Mouse (Mus musculus) MEL (cell line): ENCODE data around the gene Atp6v0a4. TPM values are rescaled to one million over a fixed set of nuclear protein-coding genes. Genes with fewer than 3 reads are reported as not detected.

Experiments
- DNase-seq: peaks from one replicate; pipeline ENCODE4 v3.0.0; 2011; ENCODE audit warnings: low read depth, low spot score
- H3K27ac ChIP-seq: 2 replicates; pipeline ENCODE4 v1.5.1; 2012; ENCODE audit warnings: low read depth, mild to moderate bottlenecking, control low read depth, low read length, moderate library complexity; ENCODE audit not compliant: control insufficient read depth
- H3K27me3 ChIP-seq, 2 experiments: fragments of 150-350 bp in 1 of 2; sonication (generic) in 1 of 2; 2 replicates each; pipeline ENCODE4 v1.6.1; 2012; ENCODE audit warnings: low read length in 2 of 2, mild to moderate bottlenecking in 2 of 2, improper control_type of control experiment in 1 of 2, moderate library complexity in 1 of 2; ENCODE audit not compliant: insufficient read depth in 2 of 2, control insufficient read depth in 1 of 2
- H3K36me3 ChIP-seq, 2 experiments: 2 replicates each; pipeline ENCODE4 v1.6.1; 2012 to 2014; ENCODE audit warnings: low read length in 2 of 2, improper control_type of control experiment in 1 of 2, inconsistent platforms in 1 of 2, mild to moderate bottlenecking in 1 of 2; ENCODE audit not compliant: insufficient read depth in 2 of 2, control insufficient read depth in 1 of 2
- H3K4me1 ChIP-seq, 2 experiments: fragments of 150-350 bp in 1 of 2; sonication (generic) in 1 of 2; 2 replicates each; pipeline ENCODE4 v1.6.1; 2012; ENCODE audit warnings: low read length in 2 of 2, improper control_type of control experiment in 1 of 2, mild to moderate bottlenecking in 1 of 2; ENCODE audit not compliant: insufficient read depth in 2 of 2, control insufficient read depth in 1 of 2
- H3K4me3 ChIP-seq, 2 experiments: fragments of 150-350 bp in 1 of 2; sonication (generic) in 1 of 2; 2 replicates each; pipeline ENCODE4 v1.5.1; 2012; ENCODE audit warnings: low read depth in 2 of 2, low read length in 2 of 2, mild to moderate bottlenecking in 2 of 2, moderate library complexity in 2 of 2, control low read depth in 1 of 2, improper control_type of control experiment in 1 of 2; ENCODE audit not compliant: control insufficient read depth in 1 of 2, insufficient read depth in 1 of 2
- H3K79me2 ChIP-seq: 2 replicates; pipeline ENCODE4 v1.6.1; 2012; ENCODE audit warnings: mild to moderate bottlenecking, low read length, moderate library complexity; ENCODE audit not compliant: control insufficient read depth, poor library complexity, insufficient read depth
- H3K9ac ChIP-seq: 2 replicates; pipeline ENCODE4 v1.6.1; 2012; ENCODE audit warnings: low read depth, mild to moderate bottlenecking, control low read depth, low read length, moderate library complexity; ENCODE audit not compliant: control insufficient read depth, poor library complexity, severe bottlenecking
- H3K9me3 ChIP-seq: fragments of 150-350 bp; sonication (generic); replicated peaks from 2 replicates; pipeline ENCODE4 v1.6.1; 2012; ENCODE audit warnings: mild to moderate bottlenecking, low read length, improper control_type of control experiment, moderate library complexity; ENCODE audit not compliant: insufficient read depth
- BHLHE40 ChIP-seq: IDR thresholded peaks from 2 replicates; pipeline ENCODE4 v1.6.1; 2012; ENCODE audit warnings: low read depth, mild to moderate bottlenecking, inconsistent platforms, low read length, improper control_type of control experiment, borderline replicate concordance
- CHD1 ChIP-seq: IDR thresholded peaks from 2 replicates; pipeline ENCODE4 v1.6.1; 2012; ENCODE audit warnings: low read depth, mild to moderate bottlenecking, inconsistent platforms, low read length, improper control_type of control experiment
- CHD2 ChIP-seq: IDR thresholded peaks from 2 replicates; pipeline ENCODE4 v1.6.1; 2011; ENCODE audit warnings: low read length, improper control_type of control experiment
- E2F4 ChIP-seq: IDR thresholded peaks from 2 replicates; pipeline ENCODE4 v1.6.1; 2011; ENCODE audit warnings: low read depth, low read length, improper control_type of control experiment, borderline replicate concordance
- EP300 ChIP-seq, 2 experiments: IDR thresholded peaks; 2 replicates each; pipeline ENCODE4 v1.6.1; 2011; ENCODE audit warnings: improper control_type of control experiment in 2 of 2, low read length in 2 of 2, low read depth in 1 of 2, mild to moderate bottlenecking in 1 of 2
- GATA1 ChIP-seq: IDR thresholded peaks from 2 replicates; pipeline ENCODE4 v1.6.1; 2011; ENCODE audit warnings: low read depth, low read length, improper control_type of control experiment
- JUND ChIP-seq: IDR thresholded peaks from 2 replicates; pipeline ENCODE4 v1.6.1; 2011; ENCODE audit warnings: low read depth, mild to moderate bottlenecking, improper control_type of control experiment, low read length
- MAFK ChIP-seq: IDR thresholded peaks from 2 replicates; pipeline ENCODE4 v1.6.1; 2011; ENCODE audit warnings: low read depth, mild to moderate bottlenecking, low read length, improper control_type of control experiment, borderline replicate concordance
- MAX ChIP-seq: IDR thresholded peaks from 2 replicates; pipeline ENCODE4 v1.6.1; 2011; ENCODE audit warnings: low read length, improper control_type of control experiment
- MAZ ChIP-seq: IDR thresholded peaks from 2 replicates; pipeline ENCODE4 v1.6.1; 2012; ENCODE audit warnings: low read depth, mild to moderate bottlenecking, inconsistent platforms, low read length, improper control_type of control experiment
- MEF2A ChIP-seq: IDR thresholded peaks from 2 replicates; pipeline ENCODE4 v1.6.1; 2014; ENCODE audit warnings: low read depth, mild to moderate bottlenecking, inconsistent platforms, low read length, improper control_type of control experiment; ENCODE audit not compliant: poor library complexity, insufficient replicate concordance, severe bottlenecking; ENCODE audit errors: extremely low read depth
- MXI1 ChIP-seq: IDR thresholded peaks from 2 replicates; pipeline ENCODE4 v1.6.1; 2011; ENCODE audit warnings: mild to moderate bottlenecking, low read depth, low read length, improper control_type of control experiment
- MYC ChIP-seq: IDR thresholded peaks from 2 replicates; pipeline ENCODE4 v1.6.1; 2011; ENCODE audit warnings: low read depth, mild to moderate bottlenecking, low read length, improper control_type of control experiment, moderate library complexity
- NRF1 ChIP-seq: IDR thresholded peaks from 2 replicates; pipeline ENCODE4 v1.6.1; 2014; ENCODE audit warnings: low read depth, mild to moderate bottlenecking, inconsistent platforms, low read length, improper control_type of control experiment, moderate library complexity; ENCODE audit not compliant: poor library complexity, insufficient read depth, severe bottlenecking
- POLR2A ChIP-seq, 2 experiments: IDR thresholded peaks; 2 replicates each; pipeline ENCODE4 v1.6.1; 2011 to 2012; ENCODE audit warnings: low read length in 2 of 2, mild to moderate bottlenecking in 2 of 2, control low read depth in 1 of 2, improper control_type of control experiment in 1 of 2, low read depth in 1 of 2, moderate library complexity in 1 of 2; ENCODE audit not compliant: control insufficient read depth in 1 of 2, insufficient read depth in 1 of 2, poor library complexity in 1 of 2
- POLR2AphosphoS5 ChIP-seq: IDR thresholded peaks from 2 replicates; pipeline ENCODE4 v1.6.1; 2012; ENCODE audit warnings: low read depth, borderline replicate concordance, mild to moderate bottlenecking, inconsistent platforms, low read length, moderate library complexity, mixed read lengths
- RAD21 ChIP-seq: IDR thresholded peaks from 2 replicates; pipeline ENCODE4 v1.6.1; 2011; ENCODE audit warnings: mild to moderate bottlenecking, low read depth, low read length, improper control_type of control experiment
- RCOR1 ChIP-seq: IDR thresholded peaks from 2 replicates; pipeline ENCODE4 v1.6.1; 2012; ENCODE audit warnings: low read depth, mild to moderate bottlenecking, inconsistent platforms, low read length, improper control_type of control experiment
- SIN3A ChIP-seq: IDR thresholded peaks from 2 replicates; pipeline ENCODE4 v1.6.1; 2012; ENCODE audit warnings: low read length, improper control_type of control experiment, inconsistent platforms
- SMC3 ChIP-seq: IDR thresholded peaks from 2 replicates; pipeline ENCODE4 v1.6.1; 2011; ENCODE audit warnings: low read depth, low read length, improper control_type of control experiment
- TAL1 ChIP-seq: IDR thresholded peaks from 2 replicates; pipeline ENCODE4 v1.6.1; 2012; ENCODE audit warnings: mild to moderate bottlenecking, inconsistent platforms, low read length, moderate library complexity, mixed read lengths
- TBP ChIP-seq: IDR thresholded peaks from 2 replicates; pipeline ENCODE4 v1.8.0; 2011; ENCODE audit warnings: low read depth, low read length, improper control_type of control experiment
- TCF12 ChIP-seq: IDR thresholded peaks from 2 replicates; pipeline ENCODE4 v1.6.1; 2014; ENCODE audit warnings: low read depth, mild to moderate bottlenecking, inconsistent platforms, low read length, improper control_type of control experiment, moderate library complexity
- UBTF ChIP-seq: IDR thresholded peaks from 2 replicates; pipeline ENCODE4 v1.6.1; 2012; ENCODE audit warnings: low read depth, mild to moderate bottlenecking, inconsistent platforms, low read length, improper control_type of control experiment, moderate library complexity, borderline replicate concordance; ENCODE audit not compliant: insufficient read depth
- USF1 ChIP-seq: IDR thresholded peaks from 2 replicates; pipeline ENCODE4 v1.6.1; 2014; ENCODE audit warnings: low read depth, mild to moderate bottlenecking, inconsistent platforms, low read length, improper control_type of control experiment, moderate library complexity
- USF2 ChIP-seq, 2 experiments: IDR thresholded peaks; 2 replicates each; pipeline ENCODE4 v1.6.1; 2011 to 2012; ENCODE audit warnings: improper control_type of control experiment in 2 of 2, low read length in 2 of 2, borderline replicate concordance in 1 of 2, inconsistent platforms in 1 of 2, low read depth in 1 of 2, mild to moderate bottlenecking in 1 of 2; ENCODE audit not compliant: insufficient read depth in 1 of 2
- ZC3H11A ChIP-seq: IDR thresholded peaks from 2 replicates; pipeline ENCODE4 v1.6.1; 2012; ENCODE audit warnings: low read depth, mild to moderate bottlenecking, inconsistent platforms, low read length, improper control_type of control experiment
- ZKSCAN1 ChIP-seq: IDR thresholded peaks from 2 replicates; pipeline ENCODE4 v1.6.1; 2012; ENCODE audit warnings: low read depth, mild to moderate bottlenecking, inconsistent platforms, low read length, improper control_type of control experiment, moderate library complexity
- ZMIZ1 ChIP-seq: IDR thresholded peaks from 2 replicates; pipeline ENCODE4 v1.6.1; 2012; ENCODE audit warnings: low read depth, mild to moderate bottlenecking, inconsistent platforms, low read length, improper control_type of control experiment, moderate library complexity
- ZNF384 ChIP-seq: IDR thresholded peaks from 2 replicates; pipeline ENCODE4 v1.6.1; 2012; ENCODE audit warnings: low read depth, mild to moderate bottlenecking, inconsistent platforms, low read length, improper control_type of control experiment
- polyA plus RNA-seq, 2 experiments: library from polyadenylated mRNA; stranded (reverse) in 1 of 2; unstranded in 1 of 2; fragments of >175 nt in 1 of 2; fragments of >200 nt in 1 of 2; gene quantifications; 2 replicates each; pipeline versions ENCODE4 v1.2.1 to v1.2.4; 2012; ENCODE audit warnings: low replicate concordance in 2 of 2, low read depth in 1 of 2; ENCODE audit not compliant: insufficient read length in 2 of 2, insufficient read depth in 1 of 2, missing spikeins in 1 of 2
- total RNA-seq: library from RNA; depleted of rRNA; stranded (reverse); fragments of 300-350 nt; gene quantifications from 2 replicates; pipeline ENCODE4 v1.2.3, GENCODE M21; 2012

The Atp6v0a4 gene
- total and polyA plus RNA-seq, 3 experiments: 0.12 TPM; not detected in 2

- TF ChIP-seq NRF1 (no peak), E2F4 (no peak), JUND (no peak), ZNF384 (no peak), SMC3 (no peak), TBP (no peak), CHD2 (no peak), RCOR1 (no peak), ZC3H11A (no peak)
- Histone ChIP-seq H3K9ac (no peak overlapping the region), H3K4me1 (no peaks in the 10 kb centered on the region), H3K9me3 (no peaks in the 10 kb centered on the region), H3K27ac (no peak overlapping the region), H3K4me3 (no peak overlapping the region), H3K79me2 (no peaks in the 10 kb centered on the region), H3K27me3 (no peaks in the 10 kb centered on the region), H3K36me3 (no peaks in the 10 kb centered on the region)
- DNase-seq: no peak
Observed at GRCm38 (mm10) chr6:38122791-38123190, 1.6 kb downstream of the Atp6v0a4 start.

GRCm38 (mm10) chr6:38121843-38122242, 2.5 kb downstream of the Atp6v0a4 start:
- Histone ChIP-seq H3K27ac (no peak overlapping the region), H3K4me1 (no peaks in the 10 kb centered on the region), H3K79me2 (no peaks in the 10 kb centered on the region)

GRCm38 (mm10) chr6:38120681-38121371, 3.6 kb downstream of the Atp6v0a4 start:
- Histone ChIP-seq H3K4me3 (no peak overlapping the region), H3K9ac (no peak overlapping the region), H3K4me1 (no peaks in the 10 kb centered on the region), H3K27me3 (no peaks in the 10 kb centered on the region), H3K9me3 (no peaks in the 10 kb centered on the region), H3K79me2 (no peaks in the 10 kb centered on the region), H3K27ac (no peak overlapping the region), H3K36me3 (no peaks in the 10 kb centered on the region)
- no peak for DNase-seq
- TF ChIP-seq SIN3A (no peak), POLR2AphosphoS5 (no peak), MAX (no peak), ZKSCAN1 (no peak), RCOR1 (no peak), MAFK (no peak), RAD21 (no peak), GATA1 (no peak), BHLHE40 (no peak), JUND (no peak), POLR2A (IDR thresholded peaks at IDR 0.05; ENCODE audit: control insufficient read depth in 1 of 2, insufficient read depth in 1 of 2, low read depth in 1 of 2, low read length in 2 of 2, poor library complexity in 1 of 2) (no peak), ZMIZ1 (no peak)

More at GRCm38 (mm10) chr6:38121843-38122242, 2.5 kb downstream of the Atp6v0a4 start:
- no peaks in the 10 kb centered on the region for H3K27me3 ChIP-seq
- TF ChIP-seq NRF1 (no peak), SIN3A (no peak), MEF2A (no peak), MYC (no peak), ZMIZ1 (no peak), ZNF384 (no peak), TCF12 (no peak), MXI1 (no peak), USF1 (no peak), UBTF (no peak), EP300 (IDR thresholded peaks at IDR 0.05; ENCODE audit: low read depth in 1 of 2, low read length in 2 of 2) (no peak), USF2 (IDR thresholded peaks at IDR 0.05; ENCODE audit: borderline replicate concordance in 1 of 2, insufficient read depth in 1 of 2, low read depth in 1 of 2, low read length in 2 of 2) (no peak), CHD1 (no peak), TAL1 (no peak), MAZ (no peak)
- TF ChIP-seq, all 39 proteins: peak for 0
- DNase-seq: no peak
- Histone ChIP-seq H3K9ac (no peak overlapping the region), H3K9me3 (no peaks in the 10 kb centered on the region), H3K36me3 (no peaks in the 10 kb centered on the region), H3K4me3 (no peak overlapping the region)
